Mouse (Mus musculus) kidney, adult 8-10 months (tissue): ENCODE measurements at regions not wholly inside any gene's neighbourhood (a gene's known extent, or its start where the extent isn't known, plus 50 kb on each side); places are given as distances from the start of the nearest gene placed in this dataset.
"Not testable (repeated sequence)": the region's sequence is repeated elsewhere in the genome, so short reads cannot be mapped to it uniquely, and the experiment has no call there.

ENCODE experiments used
- DNase-seq, 2 experiments: peaks; one replicate each; pipeline ENCODE4 v3.0.0; 2022

GRCm38 (mm10) chr8:88064414-88065110, 54.0 kb upstream of the Cnep1r1 start:
- DNase-seq, result no peak

- not testable (repeated sequence) for DNase-seq
Observed at GRCm38 (mm10) chr8:88059107-88059506, 59.5 kb upstream of the Cnep1r1 start.

GRCm38 (mm10) chr8:88057686-88058234, 60.8 kb upstream of the Cnep1r1 start:
- no peak for DNase-seq

GRCm38 (mm10) chr8:88050651-88051050, 67.9 kb upstream of the Cnep1r1 start:
- no peak for DNase-seq

- DNase-seq, result peak; percentile 28 to 48
Observed at GRCm38 (mm10) chr8:88049091-88049490, 69.5 kb upstream of the Cnep1r1 start.

- DNase-seq, result no peak
Observed at GRCm38 (mm10) chr8:88045995-88046394, 72.6 kb upstream of the Cnep1r1 start.

- DNase-seq, result no peak
Observed at GRCm38 (mm10) chr8:88039286-88039685, 79.3 kb upstream of the Cnep1r1 start.

- DNase-seq, result no peak
Observed at GRCm38 (mm10) chr8:88037994-88038393, 78.6 kb upstream of the Zfp423 start.

GRCm38 (mm10) chr8:88033054-88033453, 73.7 kb upstream of the Zfp423 start:
- DNase-seq, result no peak

GRCm38 (mm10) chr8:88024496-88024895, 65.1 kb upstream of the Zfp423 start:
- no peak for DNase-seq

- DNase-seq, result peak; percentile 7 to 18
Observed at GRCm38 (mm10) chr8:88023423-88023822, 64.0 kb upstream of the Zfp423 start.

- no peak for DNase-seq
Observed at GRCm38 (mm10) chr8:88022776-88023385, 63.5 kb upstream of the Zfp423 start.

- DNase-seq, result no peak
Observed at GRCm38 (mm10) chr8:88019243-88020115, 60.1 kb upstream of the Zfp423 start.

GRCm38 (mm10) chr8:88018494-88018893, 59.1 kb upstream of the Zfp423 start:
- DNase-seq, result no peak

GRCm38 (mm10) chr8:88012177-88012825, 52.9 kb upstream of the Zfp423 start:
- DNase-seq, result no peak

- DNase-seq, result peak; percentile 20 to 28
Observed at GRCm38 (mm10) chr8:88010566-88010965, 51.2 kb upstream of the Zfp423 start.

- no peak for DNase-seq
Observed at GRCm38 (mm10) chr8:88009878-88010277, 50.5 kb upstream of the Zfp423 start.
